Mouse (Mus musculus) cerebellum, adult 9-11 months (tissue): ENCODE measurements around the gene Ugt1a6b.

Experiments
- DNase-seq: peaks from one replicate; pipeline ENCODE4 v3.0.0; 2022

Gene Ugt1a6b

GRCm38 (mm10) chr1:88247660-88248059, 144.6 kb downstream of the Ugt1a6b start:
- DNase-seq = no peak

- no peak for DNase-seq
Observed at GRCm38 (mm10) chr1:88248658-88249057, 145.6 kb downstream of the Ugt1a6b start.

- no peak for DNase-seq
Observed at GRCm38 (mm10) chr1:88249596-88249995, 146.5 kb downstream of the Ugt1a6b start.

DNA sequence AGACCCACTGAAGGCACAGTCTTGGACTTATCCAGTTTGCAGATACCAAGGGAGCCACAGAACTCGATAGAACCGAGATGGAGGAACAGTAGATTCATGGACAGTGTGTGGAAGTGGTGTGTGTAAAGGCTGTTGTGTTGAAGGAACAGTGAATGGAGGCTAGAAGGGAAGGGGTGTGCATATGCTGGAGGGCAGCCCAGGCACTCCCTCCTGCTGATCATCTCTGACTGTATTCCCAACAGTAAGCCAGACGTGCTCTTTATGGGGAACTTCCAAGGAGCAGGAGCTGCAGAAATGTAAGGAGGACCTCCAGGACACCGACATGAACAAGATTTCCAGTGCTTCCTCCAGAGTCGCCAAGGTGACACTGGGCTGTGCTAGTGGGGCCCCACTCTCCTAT, 147.0 kb downstream of the Ugt1a6b start:
- no peak for DNase-seq

- no peak for DNase-seq
Observed at GRCm38 (mm10) chr1:88253106-88253505, 150.1 kb downstream of the Ugt1a6b start.

- DNase-seq = no peak
Observed at GRCm38 (mm10) chr1:88253540-88253939, 150.5 kb downstream of the Ugt1a6b start.

DNA sequence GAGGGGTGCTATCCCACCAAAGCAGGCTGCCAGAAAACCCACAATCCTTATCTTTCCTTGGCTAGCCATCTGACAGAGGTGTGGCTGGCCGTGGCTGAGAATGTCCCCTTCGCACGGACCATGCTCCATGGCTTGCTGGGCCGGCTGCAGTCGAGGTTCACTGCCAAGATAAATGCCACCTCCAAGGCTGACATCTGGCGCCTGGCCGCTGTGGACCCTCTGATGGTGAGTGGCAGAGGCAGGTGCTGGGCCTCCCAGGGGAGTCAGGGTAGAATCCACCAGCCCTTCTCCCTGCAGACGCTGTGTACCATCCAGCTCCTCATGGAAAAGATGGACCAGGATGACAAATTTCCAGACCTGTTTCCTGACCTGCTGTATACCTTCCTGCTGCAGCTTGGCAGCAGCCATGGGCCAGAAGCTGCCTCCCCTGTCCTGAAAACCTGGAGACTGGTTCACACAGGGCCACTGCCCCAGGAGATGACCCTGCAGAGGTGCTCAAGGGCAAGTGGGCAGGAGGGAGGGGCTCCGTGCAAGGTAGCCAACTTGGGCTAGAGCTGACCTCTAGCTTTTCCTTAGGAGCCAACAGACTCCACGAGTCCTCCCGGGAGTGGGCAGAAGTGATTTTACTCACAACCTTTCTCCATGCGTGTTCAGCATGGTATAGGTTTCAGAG, 151.9 kb downstream of the Ugt1a6b start:
- peak; percentile 47 for DNase-seq

- DNase-seq = no peak
Observed at GRCm38 (mm10) chr1:88255466-88255857, 152.4 kb downstream of the Ugt1a6b start.

- peak; percentile 62 for DNase-seq
Observed at GRCm38 (mm10) chr1:88255989-88256754, 153.1 kb downstream of the Ugt1a6b start.

GRCm38 (mm10) chr1:88256886-88257663, 154.0 kb downstream of the Ugt1a6b start:
- no peak for DNase-seq

DNA sequence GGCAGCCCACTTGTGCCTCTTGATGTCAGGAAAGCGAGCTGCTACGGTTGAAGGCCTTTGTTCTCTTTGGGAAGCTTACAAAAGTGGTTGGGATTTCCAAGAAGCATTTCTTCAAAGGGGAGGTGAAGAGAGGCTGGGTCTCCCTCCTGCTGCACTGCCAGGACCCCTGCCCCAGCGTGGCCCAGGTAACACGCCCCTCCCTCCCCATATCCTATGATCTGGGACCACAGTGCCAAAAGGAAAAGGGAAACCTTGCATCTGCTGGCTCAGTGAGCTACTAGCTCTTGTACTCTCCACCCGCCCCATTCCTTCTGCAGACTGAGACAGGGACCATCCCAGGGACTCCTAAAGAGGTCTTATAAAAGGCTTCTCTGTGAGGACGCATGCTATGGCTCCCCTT, 154.6 kb downstream of the Ugt1a6b start:
- DNase-seq = no peak

- DNase-seq = no peak
Observed at GRCm38 (mm10) chr1:88258361-88258760, 155.3 kb downstream of the Ugt1a6b start.

DNA sequence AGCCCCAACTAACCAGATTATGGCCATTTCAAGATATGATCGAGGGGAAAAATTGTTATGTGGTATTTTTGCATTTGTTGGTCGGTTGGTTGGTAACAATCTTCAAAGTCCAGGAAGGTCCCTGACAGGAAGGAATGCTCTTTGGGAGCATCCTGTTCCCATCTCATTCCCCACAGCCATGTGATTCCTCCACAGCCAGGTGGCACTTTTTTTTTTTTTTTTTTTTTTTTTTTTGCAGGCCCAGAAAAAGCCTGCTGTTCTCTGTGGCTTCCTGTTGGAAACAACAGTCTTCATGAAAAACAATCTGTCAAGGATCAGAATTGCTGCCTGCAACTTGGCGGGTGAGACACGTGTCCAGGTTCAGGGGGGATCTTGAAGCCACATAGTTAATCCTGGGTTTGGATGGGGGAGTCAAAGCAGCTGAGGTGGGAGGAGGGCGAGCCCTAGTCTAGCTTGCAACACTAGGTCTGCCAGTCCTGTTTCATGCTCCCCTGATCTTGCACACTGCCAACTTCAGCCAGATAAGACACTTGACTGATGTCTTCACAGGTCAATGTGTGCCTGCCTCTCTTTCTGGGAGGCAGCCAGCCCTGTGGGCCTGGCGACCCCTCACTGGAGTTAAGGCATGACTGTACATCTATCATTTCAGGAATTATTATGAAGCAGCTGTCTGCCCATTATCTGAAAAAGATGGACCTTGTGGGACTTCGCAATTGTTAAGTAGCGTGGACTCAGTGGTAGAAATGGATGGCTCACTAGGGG, 156.0 kb downstream of the Ugt1a6b start:
- DNase-seq = peak; percentile 64

DNA sequence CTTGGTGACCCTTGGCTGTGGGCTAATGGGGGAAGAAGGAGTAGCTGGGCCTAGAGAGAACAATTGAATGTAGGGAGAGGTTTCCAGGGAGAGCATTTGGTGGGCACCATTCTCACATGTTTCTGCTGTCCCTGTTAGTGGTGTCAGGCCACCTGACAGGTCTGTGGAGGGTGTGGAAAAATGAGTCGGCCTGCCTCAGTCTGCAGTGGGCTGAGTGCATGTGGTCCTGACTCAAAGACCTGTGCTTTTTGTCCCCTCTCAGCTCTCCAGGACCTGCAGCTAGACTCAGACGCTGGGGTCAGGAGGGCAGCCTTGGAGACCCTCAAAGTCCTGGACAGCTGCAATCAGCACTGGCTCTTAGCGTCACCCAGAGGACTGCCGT, 156.6 kb downstream of the Ugt1a6b start:
- DNase-seq = no peak

DNA sequence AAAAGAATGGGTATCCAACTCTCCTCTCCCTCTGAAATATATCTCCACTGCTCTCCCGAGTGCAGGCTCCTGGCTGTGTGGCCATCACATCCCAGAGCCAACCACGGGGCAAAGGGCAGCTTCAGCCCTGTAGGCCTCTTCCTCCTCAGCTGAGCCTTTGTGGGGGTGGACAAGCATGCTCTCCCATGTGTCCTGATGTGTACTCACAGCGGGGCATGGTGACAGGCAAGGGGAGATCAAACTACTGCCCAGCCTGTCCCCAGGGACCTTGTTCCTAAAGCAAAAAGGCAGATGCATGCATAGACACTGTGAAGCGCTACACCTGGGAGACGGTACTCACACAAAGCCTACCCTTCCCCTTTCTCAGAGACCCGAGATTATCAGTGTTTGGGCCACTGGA, 157.1 kb downstream of the Ugt1a6b start:
- DNase-seq = peak; percentile 56

DNA sequence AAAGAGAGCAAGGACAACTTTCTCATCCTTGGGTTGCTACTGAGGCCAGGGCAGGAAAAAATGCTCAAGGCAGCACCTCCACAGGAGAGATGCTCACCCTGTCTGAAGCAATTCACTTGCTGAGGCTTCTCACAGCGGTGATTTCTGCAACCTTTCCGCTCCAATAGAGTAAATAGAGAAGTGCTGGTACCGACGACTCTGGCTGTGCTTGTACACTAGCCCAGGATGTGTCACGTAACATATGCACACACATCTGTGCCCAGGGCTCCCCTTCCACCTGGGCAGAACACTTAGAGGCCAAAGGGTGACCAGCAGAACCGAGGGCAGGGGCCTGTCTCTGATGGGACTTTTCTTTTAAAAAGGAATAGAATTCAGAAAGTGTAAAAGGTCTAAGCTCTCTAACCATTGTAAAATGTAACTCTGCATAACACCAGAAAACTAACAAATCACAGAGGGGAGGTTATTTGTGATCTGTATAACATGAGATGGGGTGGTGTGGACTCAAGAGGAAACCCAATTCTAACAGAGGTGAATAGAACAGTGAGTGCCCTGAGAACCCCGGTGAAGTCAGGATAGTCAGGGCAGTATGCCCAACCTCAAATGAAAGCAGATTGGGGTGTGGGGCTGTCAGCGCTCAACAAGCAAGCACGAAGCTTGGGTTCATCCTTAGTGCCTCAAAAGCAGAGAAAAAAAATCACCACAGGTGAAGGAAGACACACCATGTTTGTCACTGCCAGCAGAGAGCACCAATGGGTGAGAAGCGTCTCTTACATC, 157.7 kb downstream of the Ugt1a6b start:
- DNase-seq = no peak

DNA sequence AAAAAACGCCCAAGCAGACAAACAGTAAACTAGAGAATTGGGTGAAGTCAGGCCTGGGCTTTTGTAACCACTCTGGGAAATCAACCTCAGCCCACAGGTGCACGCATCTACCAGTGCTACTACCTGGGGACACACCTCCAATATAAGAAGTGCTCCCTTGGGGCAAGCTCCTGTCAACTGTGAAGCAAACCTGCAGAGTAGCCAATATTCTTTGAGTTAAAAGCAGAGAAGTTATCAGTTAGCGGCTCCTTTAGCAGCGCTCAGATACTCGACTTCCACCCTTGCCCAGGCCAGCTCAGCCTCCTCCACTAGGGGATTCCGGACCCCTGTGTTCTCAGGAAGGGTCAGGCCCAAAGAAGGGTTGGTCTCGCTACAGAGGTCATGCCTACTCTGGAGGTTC, 158.7 kb downstream of the Ugt1a6b start:
- DNase-seq = no peak

GRCm38 (mm10) chr1:88262255-88262654, 159.2 kb downstream of the Ugt1a6b start:
- no peak for DNase-seq

GRCm38 (mm10) chr1:88262961-88263360, 159.9 kb downstream of the Ugt1a6b start:
- DNase-seq = no peak

DNA sequence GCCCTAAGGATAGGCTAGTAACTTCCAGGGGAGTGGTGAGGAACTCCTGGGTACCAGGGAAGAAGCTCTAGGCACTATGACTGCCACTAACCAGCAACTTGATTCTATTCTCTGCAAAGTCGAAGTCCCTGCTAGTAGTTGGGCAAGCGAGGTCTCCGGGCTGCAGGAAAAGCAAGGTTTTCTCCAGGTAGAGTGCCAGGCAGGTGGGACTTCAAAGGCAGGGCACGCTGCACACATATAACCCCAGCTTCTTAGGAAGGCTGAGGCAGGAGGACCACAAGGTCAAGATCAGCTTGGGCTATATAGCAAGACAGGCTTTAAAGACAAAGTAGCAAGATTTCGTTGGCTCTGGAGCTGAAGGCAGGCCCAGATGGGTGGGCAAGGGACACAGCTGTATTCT, 160.7 kb downstream of the Ugt1a6b start:
- no peak for DNase-seq

- no peak for DNase-seq
Observed at GRCm38 (mm10) chr1:88264237-88264868, 161.3 kb downstream of the Ugt1a6b start.

- DNase-seq = no peak
Observed at GRCm38 (mm10) chr1:88264869-88265240, 161.8 kb downstream of the Ugt1a6b start.
